Mouse (Mus musculus) liver, adult (tissue): ENCODE measurements around the gene Runx2.

ENCODE experiments used
- GATA4 ChIP-seq: IDR thresholded peaks from 2 replicates; pipeline ENCODE4 v1.6.1; 2014; ENCODE audit warnings: mild to moderate bottlenecking, low read length; ENCODE audit not compliant: insufficient replicate concordance

The Runx2 gene

DNA sequence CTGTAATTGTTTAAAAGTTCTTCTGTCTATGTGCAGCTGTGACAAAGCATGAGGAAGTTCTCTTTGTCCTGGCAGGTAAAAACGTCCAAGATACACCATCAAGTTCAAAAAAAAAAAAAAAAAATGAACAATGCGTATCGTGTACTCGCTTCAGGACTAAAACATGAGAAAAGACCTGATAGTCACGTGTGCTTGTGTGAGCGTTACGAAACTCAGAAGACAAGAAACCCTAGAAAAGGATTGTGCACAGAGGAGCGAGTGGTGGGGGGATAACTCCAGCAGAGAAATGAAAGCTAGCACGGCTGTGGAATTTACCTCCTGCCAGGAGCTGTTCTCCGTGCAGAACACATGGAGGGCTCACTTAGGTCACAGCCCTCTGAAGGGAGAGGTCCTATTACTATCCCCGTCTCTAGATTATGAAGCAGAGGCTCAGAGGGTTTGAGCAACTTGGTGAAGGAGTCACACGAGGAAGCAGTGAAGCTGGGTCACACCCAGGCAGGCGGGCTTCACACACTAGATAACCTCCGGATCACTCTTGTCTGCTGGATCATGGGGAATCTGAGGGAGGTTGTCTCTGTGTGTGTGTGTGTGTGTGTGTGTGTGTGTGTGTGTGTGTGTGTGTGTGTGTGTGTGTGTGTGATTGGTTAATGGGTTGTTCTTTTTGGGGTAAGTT lies 269.3 kb downstream of the Runx2 start:
- no peak for TF ChIP-seq GATA4

DNA sequence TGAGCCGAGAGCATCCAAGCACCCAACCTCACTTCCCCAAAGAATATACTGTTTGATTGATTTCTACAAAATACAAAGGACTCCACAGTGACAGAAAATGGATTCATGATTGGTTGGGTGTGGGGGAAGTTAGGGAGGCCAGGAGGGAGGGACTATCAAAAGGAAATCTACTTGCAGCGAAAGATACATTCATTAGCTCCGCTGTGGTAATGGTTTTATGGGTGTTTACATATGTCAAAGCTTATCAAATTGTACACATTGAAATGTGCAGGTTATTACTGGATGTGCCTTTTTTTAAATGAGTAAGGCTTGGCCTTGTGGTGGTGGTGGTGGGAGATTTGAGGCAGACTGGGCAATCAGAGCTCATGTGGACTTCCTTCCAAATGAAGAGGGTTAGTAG lies 271.9 kb downstream of the Runx2 start:
- TF ChIP-seq GATA4, result no peak

DNA sequence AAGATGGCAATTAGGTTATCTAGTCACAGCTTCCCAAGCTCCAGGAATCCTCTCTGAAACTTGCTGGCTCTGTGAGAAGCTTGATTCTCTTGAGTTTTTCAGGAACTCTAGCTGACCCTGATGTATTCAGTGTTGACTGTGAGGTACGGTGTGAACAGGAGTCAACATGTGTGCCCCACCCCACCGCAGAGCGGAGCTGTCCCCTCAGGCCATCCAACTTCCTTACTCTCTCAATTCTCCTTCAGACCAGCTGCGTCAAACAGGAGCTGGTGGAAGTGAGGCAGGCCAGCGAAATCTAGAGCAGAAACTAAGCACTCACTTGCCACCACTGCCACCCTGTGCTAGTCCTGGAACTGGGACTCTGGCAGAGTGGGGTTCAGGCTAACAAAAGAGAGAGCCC lies 273.9 kb downstream of the Runx2 start:
- no peak for TF ChIP-seq GATA4

DNA sequence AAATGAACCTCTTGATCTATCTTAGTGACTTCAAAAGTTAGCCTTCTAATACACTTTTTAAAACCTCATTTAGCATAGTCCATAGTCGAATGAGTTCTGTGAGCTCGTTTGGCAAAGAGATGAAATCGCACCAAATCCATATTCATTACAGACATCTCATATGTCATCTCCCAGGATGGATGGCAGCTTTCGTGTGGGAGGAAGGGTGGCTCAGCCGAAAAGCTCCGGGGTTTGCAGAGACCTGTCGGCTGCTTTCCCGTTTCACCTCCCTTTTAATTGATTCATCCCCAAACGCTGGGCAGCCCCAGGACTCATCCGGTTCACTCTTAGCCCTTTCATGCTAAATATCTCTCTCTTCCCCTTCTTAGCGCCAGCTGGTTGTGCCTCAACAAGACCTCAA lies 275.7 kb downstream of the Runx2 start:
- TF ChIP-seq GATA4, result no peak

- TF ChIP-seq GATA4, result no peak
These were observed 284.6 kb downstream of the Runx2 start for GRCm38 (mm10) chr17:44530000-44530399.

DNA sequence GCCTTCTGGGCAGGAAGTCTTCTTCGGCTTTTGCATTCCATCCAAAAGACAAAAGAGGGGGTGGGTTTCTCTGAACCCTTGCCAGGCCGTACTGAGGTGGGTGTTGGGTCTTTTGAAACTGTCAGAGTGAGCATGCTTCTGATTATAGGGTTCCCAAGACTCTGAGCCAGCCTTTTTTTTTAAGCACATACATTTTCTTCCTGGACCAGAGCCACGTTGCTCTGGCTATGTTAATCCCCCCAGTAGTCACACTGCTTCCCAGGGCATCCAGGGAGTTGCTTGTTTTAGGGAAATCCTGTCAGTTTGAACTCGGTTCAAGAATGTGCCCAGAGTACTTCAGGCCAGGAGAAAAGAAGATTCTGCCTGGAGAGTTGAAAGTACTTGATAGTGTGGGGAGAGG lies 286.0 kb downstream of the Runx2 start:
- no peak for TF ChIP-seq GATA4

DNA sequence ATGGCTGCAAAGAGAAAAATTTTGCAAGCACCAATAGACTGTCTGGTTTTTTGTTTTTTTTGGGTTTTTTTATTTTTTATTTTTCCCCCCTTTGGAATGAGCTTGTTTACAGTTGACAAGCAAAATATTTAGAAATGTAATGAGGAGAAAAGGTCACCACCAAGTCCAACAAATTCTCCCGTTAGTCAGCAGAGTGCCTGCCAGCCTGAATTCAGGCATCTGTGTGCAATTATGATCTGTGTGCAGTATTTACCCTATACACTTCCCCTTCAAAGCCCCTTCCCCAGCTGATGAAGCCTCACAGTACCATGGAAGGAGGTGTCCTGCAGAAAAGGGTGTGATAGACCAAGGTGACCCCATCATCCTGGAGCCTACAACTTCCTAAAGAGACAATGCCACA lies 290.5 kb downstream of the Runx2 start:
- TF ChIP-seq GATA4, result no peak

GRCm38 (mm10) chr17:44522906-44523305 lies 291.7 kb downstream of the Runx2 start:
- no peak for TF ChIP-seq GATA4

DNA sequence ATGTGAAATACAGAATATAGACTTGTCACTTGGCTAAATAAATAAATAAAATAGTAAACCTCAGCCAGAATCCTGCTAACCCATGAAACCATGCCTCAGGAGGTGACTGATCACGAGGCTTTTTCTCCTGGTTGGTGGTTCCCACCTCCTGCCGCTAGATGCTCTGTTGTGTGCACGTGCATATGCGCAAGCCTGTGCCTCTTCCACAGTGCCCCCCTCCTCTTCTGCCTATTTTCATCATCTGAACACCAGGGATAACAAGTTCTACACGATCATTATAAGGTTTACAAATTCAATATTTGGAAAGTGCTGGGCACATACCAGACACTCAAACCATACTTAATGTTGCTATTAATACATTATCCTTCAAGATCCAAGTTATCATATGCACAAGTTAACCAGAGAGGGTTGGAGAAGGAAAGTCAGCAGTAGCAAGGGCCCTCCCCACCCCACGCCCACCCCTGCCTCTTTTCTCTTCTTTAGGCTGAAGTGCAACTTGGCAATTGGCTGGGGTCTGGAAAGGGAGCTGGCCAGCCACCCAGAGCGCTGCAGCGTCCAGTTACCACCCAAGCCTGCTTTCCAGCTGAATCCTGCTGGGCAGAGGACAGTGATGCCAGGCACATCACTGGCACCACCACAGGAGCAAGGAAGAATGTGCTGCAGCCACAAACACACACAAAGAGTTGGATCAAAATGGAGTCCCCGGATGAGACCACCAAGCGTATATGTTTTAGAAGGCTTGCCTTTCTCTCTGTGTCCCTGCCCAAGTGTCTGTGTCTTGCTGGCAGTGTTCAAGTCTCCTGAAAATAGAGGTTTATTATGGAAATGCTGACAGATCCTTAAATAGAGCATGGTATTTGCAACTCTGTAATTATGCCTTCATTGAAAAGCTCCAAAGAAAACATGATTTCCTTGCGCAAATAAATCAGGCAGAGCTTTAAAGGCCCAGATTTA lies 294.2 kb downstream of the Runx2 start:
- TF ChIP-seq GATA4, result no peak

DNA sequence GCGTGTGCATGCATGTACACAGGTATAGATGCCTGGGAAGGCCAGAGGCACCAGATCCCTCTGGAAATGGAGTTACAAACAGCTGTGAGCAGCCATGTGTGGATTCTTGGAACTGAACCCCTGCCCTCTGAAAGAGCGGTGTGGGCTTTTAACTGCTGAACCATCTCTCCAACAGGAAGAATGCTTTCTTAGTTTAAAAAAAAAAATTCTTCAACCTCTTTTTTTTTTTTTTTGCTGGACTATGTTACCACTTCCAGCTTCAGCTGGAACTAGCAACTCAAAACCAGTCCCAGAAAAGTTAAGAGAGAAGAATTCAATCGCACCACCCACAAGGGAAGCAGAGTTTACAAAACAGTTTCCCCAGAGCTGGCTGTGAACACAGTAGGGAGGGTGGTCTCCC lies 295.2 kb downstream of the Runx2 start:
- no peak for TF ChIP-seq GATA4

GRCm38 (mm10) chr17:44518156-44518555 lies 296.4 kb downstream of the Runx2 start:
- TF ChIP-seq GATA4, result no peak

GRCm38 (mm10) chr17:44508198-44508715 lies 306.3 kb downstream of the Runx2 start:
- no peak for TF ChIP-seq GATA4

- TF ChIP-seq GATA4, result no peak
These were observed 306.9 kb downstream of the Runx2 start for GRCm38 (mm10) chr17:44507741-44508140.

DNA sequence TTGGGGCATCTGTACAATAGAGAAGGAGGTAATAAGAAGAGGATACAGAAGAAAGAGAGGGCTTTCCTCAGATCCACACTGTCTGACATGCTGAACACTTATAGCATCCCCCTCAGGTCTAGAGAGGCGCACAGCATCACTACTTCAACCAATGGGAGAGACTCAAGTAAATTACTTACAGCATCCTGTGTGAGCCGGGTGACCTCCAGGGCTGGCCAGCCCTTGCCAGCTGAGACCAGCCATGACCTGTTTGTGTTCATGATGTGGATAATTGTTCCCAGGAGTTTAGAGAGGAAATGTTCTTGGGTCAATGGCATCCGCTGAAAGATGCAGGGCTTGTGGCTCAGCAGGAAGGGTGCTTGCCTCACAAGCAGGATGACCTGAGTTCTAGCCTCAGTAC lies 308.1 kb downstream of the Runx2 start:
- no peak for TF ChIP-seq GATA4

DNA sequence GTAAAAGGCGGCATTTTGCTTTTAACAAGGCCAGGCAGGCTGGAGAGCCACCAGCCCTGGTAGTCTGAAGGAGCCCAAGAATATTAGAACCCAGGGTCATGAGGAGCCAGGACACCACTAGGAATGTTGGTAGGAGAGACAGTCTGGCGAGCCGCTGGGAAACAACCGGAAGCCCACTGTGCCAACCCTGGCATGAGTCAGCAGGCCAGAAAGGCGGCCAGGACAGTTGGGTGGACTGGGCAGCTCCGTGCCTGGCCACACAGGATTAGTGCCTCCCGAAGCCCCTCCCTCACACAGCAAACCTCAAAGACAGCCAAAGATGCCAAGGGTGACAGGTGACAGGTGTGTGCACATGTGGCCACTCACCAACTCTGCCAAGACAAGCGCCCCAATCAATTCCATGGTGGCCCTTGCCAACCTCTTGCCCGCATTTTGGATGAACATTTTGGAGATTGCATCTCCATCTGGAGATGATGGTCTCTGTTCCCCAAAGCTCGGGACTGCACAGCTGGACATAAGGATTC lies 309.7 kb downstream of the Runx2 start:
- no peak for TF ChIP-seq GATA4

DNA sequence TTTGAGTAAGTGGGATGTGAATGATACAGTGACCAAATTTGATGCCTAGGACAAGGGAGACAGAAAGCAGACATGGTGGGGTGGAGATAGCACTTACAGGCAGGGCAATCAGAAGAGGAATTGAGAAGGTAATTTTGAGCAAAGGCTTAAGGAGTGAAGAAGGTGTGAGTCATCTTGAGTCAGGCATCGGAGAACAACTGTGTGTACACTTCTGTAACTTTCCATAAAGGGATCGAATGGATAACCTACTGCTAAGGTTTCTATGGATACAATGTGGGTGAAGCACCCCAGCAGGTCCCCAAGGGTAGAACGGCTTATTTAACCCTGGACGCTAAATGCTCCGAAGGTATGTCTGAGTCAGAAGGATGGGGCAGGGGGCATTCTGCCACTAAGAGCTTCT lies 312.4 kb downstream of the Runx2 start:
- no peak for TF ChIP-seq GATA4
